Mouse (Mus musculus) bone marrow, adult 2 months (tissue): Measurements from ENCODE around the gene Primpol. TPM values are rescaled to one million over a fixed set of nuclear protein-coding genes. Genes with fewer than 3 reads are reported as not detected.

Experiments used
- H3K27ac ChIP-seq: fragments of 200-500 bp; 2 replicates; pipeline ENCODE4 v1.5.1; 2012; ENCODE audit warnings: low read depth, mild to moderate bottlenecking, control low read depth, inconsistent platforms, low read length; ENCODE audit not compliant: control insufficient read depth, poor library complexity, insufficient read depth
- H3K4me1 ChIP-seq: fragments of 200-500 bp; 2 replicates; pipeline ENCODE4 v1.6.1; 2011; ENCODE audit warnings: low read length; ENCODE audit not compliant: control insufficient read depth, insufficient read depth
- H3K4me3 ChIP-seq: fragments of 200-500 bp; replicated peaks from 2 replicates; pipeline ENCODE3; 2011; ENCODE audit warnings: mild to moderate bottlenecking, low read depth, low read length, control low read depth; ENCODE audit not compliant: control insufficient read depth
- CTCF ChIP-seq: fragments of 200-500 bp; IDR thresholded peaks from 2 replicates; pipeline ENCODE4 v1.5.1; 2011; ENCODE audit warnings: low read length, control low read depth; ENCODE audit not compliant: control insufficient read depth, insufficient read depth
- POLR2A ChIP-seq: fragments of 200-500 bp; IDR thresholded peaks from 2 replicates; pipeline ENCODE4 v1.6.1; 2011; ENCODE audit warnings: low read depth, mild to moderate bottlenecking, control low read depth, low read length, borderline replicate concordance; ENCODE audit not compliant: control insufficient read depth
- WGBS: fragments of 180-500 bp; shearing (Covaris S2); methylation state at CpG from one replicate; pipeline ENCODE4 v1.1.7; 2018; 5-methylcytosine and 5-hydroxymethylcytosine counted together
- polyA plus RNA-seq: library from polyadenylated mRNA; stranded (reverse); fragments of >200 nt; gene quantifications from 2 replicates; pipeline ENCODE4 v1.2.4, GENCODE M21; 2011; ENCODE audit warnings: low replicate concordance; ENCODE audit not compliant: missing spikeins, insufficient read depth, insufficient read length

The Primpol gene
- polyA plus RNA-seq, 1 experiment: 10.7 TPM

- Histone ChIP-seq H3K4me3 (no peak overlapping the region), H3K27ac (no peak overlapping the region), H3K4me1 (peaks cover 8% of the 10 kb centered on the region)
- 48% methylated on average over 6 of the region's 6 CpGs for WGBS
- no peak for TF ChIP-seq CTCF
- TF ChIP-seq POLR2A: no peak
Observed at GRCm38 (mm10) chr8:46543662-46544061, 73.3 kb downstream of the Primpol start.

GRCm38 (mm10) chr8:46543191-46543590 is 73.8 kb downstream of the Primpol start:
- Histone ChIP-seq H3K4me1 (peaks cover 8% of the 10 kb centered on the region), H3K27ac (no peak overlapping the region), H3K4me3 (no peak overlapping the region)
- 62% methylated on average over 7 of the region's 7 CpGs for WGBS
- no peak for TF ChIP-seq CTCF
- TF ChIP-seq POLR2A: no peak

GRCm38 (mm10) chr8:46539701-46540100 is 77.3 kb downstream of the Primpol start:
- peak; percentile 51; the same call in 1 of the 2 replicates for TF ChIP-seq POLR2A
- no peak for TF ChIP-seq CTCF
- peak overlapping the region; percentile 89 for H3K27ac ChIP-seq
- no peak overlapping the region for H3K4me3 ChIP-seq
- peaks cover 3% of the 10 kb centered on the region for H3K4me1 ChIP-seq
- 55% methylated on average over 5 of the region's 5 CpGs for WGBS

- WGBS: 42% methylated on average over 7 of the region's 7 CpGs
- TF ChIP-seq POLR2A (no peak), CTCF (no peak)
- H3K4me1 ChIP-seq: no peaks in the 10 kb centered on the region; the same call in 1 of the 2 replicates
- peak overlapping the region; percentile 31 for H3K4me3 ChIP-seq
- peak overlapping the region; percentile 71 for H3K27ac ChIP-seq
Observed at GRCm38 (mm10) chr8:46533926-46534325, 83.1 kb downstream of the Primpol start.

- TF ChIP-seq POLR2A (no peak), CTCF (no peak)
- Histone ChIP-seq H3K4me1 (peaks cover 1% of the 10 kb centered on the region; the same call in 1 of the 2 replicates), H3K4me3 (no peak overlapping the region), H3K27ac (no peak overlapping the region; the same call in 1 of the 2 replicates)
- WGBS: 70% methylated on average over 4 of the region's 4 CpGs
Observed at GRCm38 (mm10) chr8:46530541-46530940, 86.5 kb downstream of the Primpol start.

- TF ChIP-seq CTCF (no peak), POLR2A (no peak)
- Histone ChIP-seq H3K27ac (no peak overlapping the region), H3K4me3 (no peak overlapping the region), H3K4me1 (peaks cover 1% of the 10 kb centered on the region; the same call in 1 of the 2 replicates)
- 88% methylated on average over 4 of the region's 4 CpGs for WGBS
Observed at GRCm38 (mm10) chr8:46529508-46529907, 87.5 kb downstream of the Primpol start.

- peaks cover 1% of the 10 kb centered on the region; the same call in 1 of the 2 replicates for H3K4me1 ChIP-seq
- TF ChIP-seq CTCF (no peak), POLR2A (no peak)
- 74% methylated on average over 10 of the region's 10 CpGs for WGBS
- H3K27ac ChIP-seq: no peak overlapping the region
- H3K4me3 ChIP-seq: no peak overlapping the region
Observed at GRCm38 (mm10) chr8:46526821-46527220, 90.2 kb downstream of the Primpol start.

GRCm38 (mm10) chr8:46526098-46526497 is 90.9 kb downstream of the Primpol start:
- 81% methylated on average over 8 of the region's 8 CpGs for WGBS
- H3K4me3 ChIP-seq: no peak overlapping the region
- peaks cover 1% of the 10 kb centered on the region; the same call in 1 of the 2 replicates for H3K4me1 ChIP-seq
- no peak for TF ChIP-seq POLR2A
- TF ChIP-seq CTCF: no peak
- H3K27ac ChIP-seq: peak overlapping the region; percentile 36; the same call in 1 of the 2 replicates

Other genes with a start within 250 kb of the Primpol start
- 39.8 and 45.2 TPM in 2 replicates for gene Acsl1, start 146.2 kb downstream of the Primpol start, polyA plus RNA-seq
- gene Cenpu, start 65.2 kb downstream of the Primpol start, polyA plus RNA-seq: 14.2 and 18.7 TPM in 2 replicates
- gene Casp3, start 79 bp upstream of the Primpol start, polyA plus RNA-seq: 26.1 and 28.9 TPM in 2 replicates
- gene Irf2, start 122.5 kb upstream of the Primpol start, polyA plus RNA-seq: 55.3 and 63.2 TPM in 2 replicates